Mouse (Mus musculus): Measurements from ENCODE around the gene Pbld1. TPM values are rescaled to one million over a fixed set of nuclear protein-coding genes. Genes with fewer than 3 reads are reported as not detected.

Gene Pbld1
- total RNA-seq, 2 experiments from 2014 or later: 0.59 to 0.93 TPM

DNA sequence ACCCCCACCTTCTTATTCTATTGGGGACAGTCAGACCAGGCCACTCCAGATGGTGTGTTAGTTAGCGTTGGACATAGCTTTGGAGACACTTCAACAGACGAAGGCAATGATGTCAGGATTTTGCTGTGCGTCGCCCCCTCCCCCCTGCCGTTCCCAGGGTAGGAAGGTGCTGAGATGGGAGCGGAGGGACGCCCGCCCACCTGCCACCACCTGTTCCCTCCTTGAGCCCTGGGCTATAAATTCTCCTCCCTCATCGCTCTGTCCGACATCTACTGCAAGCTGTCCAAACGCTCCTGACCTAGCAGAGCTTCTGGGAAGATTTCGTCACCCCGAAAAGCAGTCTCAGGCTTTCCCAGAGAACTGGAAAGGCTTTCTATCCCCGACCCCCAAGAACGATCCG is 39.6 kb downstream of the Pbld1 start, which contains the start of gene Atoh7:
Atoh7 (plus strand) TSS at position 131 of the 400 bp plus-strand sequence.
- no peak for DNase-seq

GRCm38 (mm10) chr10:63099941-63100562 is 40.1 kb downstream of the Pbld1 start:
- DNase-seq: peak; percentile 57

DNA sequence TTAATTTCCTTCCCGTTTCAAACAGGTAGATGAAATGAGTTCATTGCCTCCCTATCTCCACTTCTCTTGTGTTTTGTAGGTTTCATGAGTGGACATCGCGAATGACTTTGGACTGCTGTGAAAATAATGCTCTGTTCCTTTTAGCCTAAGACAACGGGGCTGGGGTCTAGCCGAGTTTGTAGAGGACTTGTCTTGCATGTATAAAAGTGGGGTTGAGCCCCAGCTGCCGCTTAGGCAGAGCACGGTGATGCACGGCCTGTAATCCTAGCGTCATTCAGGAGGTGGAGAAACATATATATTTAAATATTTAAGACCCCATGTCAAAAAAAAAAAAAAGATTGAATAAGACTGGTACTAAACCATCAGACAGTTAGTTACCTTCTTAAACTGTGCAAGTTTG is 40.7 kb downstream of the Pbld1 start:
- no peak for DNase-seq

- DNase-seq: no peak
Observed at GRCm38 (mm10) chr10:63113027-63113604, 53.2 kb downstream of the Pbld1 start.

DNA sequence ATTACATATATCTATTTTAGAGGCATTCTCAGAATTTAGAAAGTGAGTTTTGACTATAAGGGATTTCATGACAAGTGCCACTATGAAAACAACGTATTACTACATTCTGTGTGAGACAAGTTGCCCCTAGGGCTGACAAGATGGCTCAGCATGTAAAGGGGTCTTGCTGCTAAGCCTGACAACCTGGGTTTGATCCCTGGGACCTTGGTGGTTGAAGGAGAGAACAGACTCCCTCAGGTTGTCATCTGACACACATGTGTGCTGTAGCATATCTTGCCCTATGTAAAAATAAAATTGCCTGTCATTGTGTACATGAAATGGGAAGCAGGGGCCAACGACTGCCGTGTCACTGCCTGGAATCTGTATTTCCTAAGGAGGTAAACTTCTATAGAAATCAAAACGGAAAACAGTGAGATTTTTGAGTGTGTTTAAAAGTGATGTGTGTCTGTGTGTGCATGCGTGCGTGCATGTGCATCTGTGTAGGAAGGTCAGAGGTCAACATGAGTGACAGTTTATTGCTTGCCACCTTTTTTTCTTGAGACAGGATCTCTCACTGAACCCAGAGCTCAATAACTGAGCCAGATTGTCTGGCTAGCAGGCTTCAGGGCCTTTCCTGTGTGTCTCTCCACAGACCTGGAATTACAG is 53.9 kb downstream of the Pbld1 start:
- no peak for DNase-seq

GRCm38 (mm10) chr10:63115881-63116280 is 55.9 kb downstream of the Pbld1 start:
- no peak for DNase-seq

DNA sequence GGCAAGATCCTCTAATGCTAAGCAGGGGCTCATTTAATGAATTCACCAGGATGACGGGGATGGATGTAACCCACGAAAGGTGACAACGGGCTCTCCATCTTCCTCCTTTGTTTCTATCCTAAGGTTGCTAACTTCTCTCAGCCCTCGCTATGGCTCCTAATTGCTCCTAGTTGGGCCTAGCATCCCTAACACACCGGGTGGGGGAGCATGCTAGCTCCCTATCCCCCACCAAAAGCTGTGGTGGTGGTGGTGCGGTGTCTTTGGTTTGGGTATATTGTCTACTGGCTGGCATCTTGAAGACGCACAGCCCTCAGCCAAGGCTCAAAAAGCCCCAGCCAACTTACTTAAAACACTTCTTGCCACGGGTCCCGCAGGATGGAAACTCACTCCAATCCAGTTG is 56.4 kb downstream of the Pbld1 start:
- no peak for DNase-seq

DNA sequence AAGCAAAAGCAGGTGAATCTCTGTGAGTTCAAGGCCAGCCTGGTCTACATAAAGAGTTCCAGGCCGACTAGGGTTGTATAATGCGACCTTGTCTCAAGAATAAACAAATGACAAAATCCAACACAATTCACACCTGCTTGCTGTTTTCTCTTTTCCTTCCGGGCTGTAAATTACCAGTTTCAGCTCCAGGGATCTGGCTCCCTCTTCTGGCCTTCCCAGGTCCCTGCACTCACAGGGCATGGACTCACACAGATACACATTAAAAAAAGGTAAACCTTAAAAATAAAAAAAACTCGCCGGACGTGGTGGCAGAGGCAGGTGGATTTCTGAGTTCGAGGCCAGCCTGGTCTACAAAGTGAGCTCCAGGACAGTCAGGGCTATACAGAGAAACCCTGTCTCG is 57.6 kb downstream of the Pbld1 start:
- DNase-seq: no peak

DNA sequence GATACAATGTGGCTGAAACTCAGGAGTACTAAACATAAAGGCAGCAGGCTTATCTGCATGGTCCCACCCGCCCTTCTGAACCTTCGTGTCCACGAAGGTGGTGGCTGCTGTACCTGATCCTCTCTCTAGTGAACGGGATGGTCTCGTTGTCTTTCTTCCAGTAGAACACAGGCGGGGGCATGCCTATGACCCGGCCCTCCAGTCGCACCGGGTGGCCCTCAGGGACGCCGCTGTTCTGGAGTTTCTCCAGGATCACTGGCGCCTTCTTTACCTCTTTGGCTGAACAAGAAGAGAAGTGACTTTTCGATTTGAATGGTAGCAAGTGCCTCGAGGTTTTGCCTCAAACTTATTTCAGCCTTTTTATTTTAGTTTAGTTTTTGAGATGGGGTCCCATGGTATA is 60.0 kb downstream of the Pbld1 start:
- no peak for DNase-seq

DNA sequence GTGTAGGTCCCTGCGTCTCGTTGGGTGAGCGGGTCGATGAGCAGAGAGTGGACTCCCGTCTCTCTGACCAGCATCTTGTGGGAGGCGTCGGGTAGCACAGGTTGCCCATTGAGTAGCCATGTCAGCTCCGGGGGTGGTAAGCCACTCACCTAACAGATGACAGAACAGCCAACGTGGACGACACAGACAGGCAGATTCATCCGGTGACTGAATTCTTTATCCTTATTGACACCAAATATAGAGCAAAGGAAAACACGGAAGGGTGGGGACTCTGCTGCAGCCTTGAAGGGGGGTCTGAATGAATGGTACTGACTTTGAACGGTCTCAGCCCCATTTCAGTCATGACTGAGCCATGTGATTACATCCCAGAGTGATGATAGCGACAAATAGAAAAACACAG is 62.0 kb downstream of the Pbld1 start:
- DNase-seq: no peak

DNA sequence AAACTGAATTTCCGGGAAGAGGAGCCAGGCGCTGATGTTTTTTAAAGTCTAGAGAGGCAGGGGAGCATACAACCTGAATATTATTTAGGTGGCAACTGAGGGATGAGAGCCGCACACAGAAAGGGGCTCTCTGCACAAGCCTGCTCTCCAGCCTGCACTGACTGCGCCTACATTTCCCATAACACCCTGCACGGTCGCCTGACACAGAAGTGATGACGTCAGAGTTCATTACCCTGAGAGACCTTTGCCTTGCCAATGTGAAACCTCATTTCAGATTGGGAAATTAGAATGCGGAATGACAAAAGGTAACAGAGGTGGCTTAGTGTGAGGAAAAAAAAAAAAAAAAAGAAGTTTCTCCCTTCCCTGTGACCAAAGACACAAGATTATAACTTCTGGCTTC is 62.6 kb downstream of the Pbld1 start:
- DNase-seq: peak; percentile 28

GRCm38 (mm10) chr10:63123141-63123540 is 63.2 kb downstream of the Pbld1 start:
- DNase-seq: no peak

- DNase-seq: no peak
Observed at GRCm38 (mm10) chr10:63124016-63124415, 64.1 kb downstream of the Pbld1 start.

DNA sequence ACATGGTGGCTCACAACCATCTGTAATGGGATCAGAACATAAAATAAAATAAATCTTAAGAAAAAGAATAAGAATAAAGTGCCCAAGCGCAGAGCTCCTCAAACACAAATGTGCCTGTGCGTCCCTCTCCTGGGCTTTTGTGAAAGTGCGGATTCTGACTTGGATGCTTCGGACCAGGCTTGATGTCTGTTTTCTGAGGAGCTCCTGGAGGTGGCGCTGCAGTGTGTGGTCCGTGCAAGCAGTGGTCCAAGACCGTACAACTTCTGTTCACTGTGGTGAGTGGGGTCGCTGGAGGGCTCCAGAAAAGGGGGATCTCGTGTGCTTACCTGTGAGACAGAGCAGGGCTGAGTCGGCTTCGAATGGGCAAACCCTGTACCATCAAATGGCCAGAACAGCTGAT is 65.4 kb downstream of the Pbld1 start:
- DNase-seq: no peak

DNA sequence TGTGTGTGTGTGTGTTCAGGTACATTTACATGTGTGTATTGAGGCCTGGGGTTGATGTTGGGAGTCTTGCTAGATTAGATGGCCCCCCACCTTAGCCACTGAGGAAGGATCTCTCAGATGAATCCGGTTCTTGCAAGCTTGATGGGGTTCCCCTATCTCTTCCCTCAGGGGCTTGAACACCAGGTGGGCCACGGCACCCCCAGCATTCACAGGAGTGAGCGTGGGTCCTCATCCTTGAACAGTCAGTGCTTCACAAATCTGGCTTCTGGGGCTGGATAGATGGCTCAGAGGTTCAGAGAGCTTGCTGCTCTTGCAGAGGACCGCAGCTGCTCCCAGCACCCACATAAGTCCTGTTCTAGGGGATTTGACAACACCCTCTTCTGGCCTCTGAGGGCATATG is 66.2 kb downstream of the Pbld1 start:
- no peak for DNase-seq

GRCm38 (mm10) chr10:63127156-63127555 is 67.2 kb downstream of the Pbld1 start:
- no peak for DNase-seq

Other genes starting within 250 kb of the Pbld1 start
- gene Tet1, start 151.2 kb upstream of the Pbld1 start, total RNA-seq (2021): 10 to 100 TPM; 27.9 to 29.6 TPM
- 10 to 100 TPM; 24.6 to 26.9 TPM for gene Slc25a16, start 139.5 kb upstream of the Pbld1 start, total RNA-seq (2021)
- 10 to 100 TPM; 12.0 to 13.5 TPM for gene Dna2, start 113.1 kb upstream of the Pbld1 start, total RNA-seq (2021)
- gene Rufy2, start 79.9 kb upstream of the Pbld1 start, total RNA-seq (2021): 10 to 100 TPM; 13.7 to 15.6 TPM
- 10 to 100 TPM; 40.2 to 45.2 TPM for gene Hnrnph3, start 35.9 kb upstream of the Pbld1 start, total RNA-seq (2021)
- 1 to 10 TPM; 2.4 to 2.7 TPM for gene Pbld2, start 35.8 kb upstream of the Pbld1 start, total RNA-seq (2021)
- not detected for gene Atoh7, start 39.5 kb downstream of the Pbld1 start, total RNA-seq (2021)
- 10 to 100 TPM; 69.3 to 75.7 TPM for gene Mypn, start 143.8 kb downstream of the Pbld1 start, total RNA-seq (2021)
- gene Herc4, start 183.6 kb downstream of the Pbld1 start, total RNA-seq (2021): 10 to 100 TPM; 45.2 to 45.8 TPM